7 mouse cellular contexts compared by ENCODE assay signal in genomic region chr11:75650958-75651425, GRCm38 (mm10). TPM values are rescaled to one million over a fixed set of nuclear protein-coding genes. Genes with fewer than 3 reads are reported as not detected.
DNase-seq lines count a peak whose midpoint lies in the region; ATAC-seq and TF ChIP-seq lines count a peak whose summit lies in the region.

No protein-coding gene starts in this region.

- no peak for TF ChIP-seq POLR2A in thymus, adult 2 months (IDR thresholded peaks at IDR 0.05; ENCODE audit: control insufficient read depth, extremely low read depth, insufficient read depth, low read length, poor library complexity)

- 46% methylated on average over 13 of the region's 13 CpGs for WGBS in thymus, adult 2 months
- WGBS in heart, postnatal 0 days = 37% methylated on average over 13 of the region's 13 CpGs

- DNase-seq in thymus, adult 2 months = no peak
- no peak for DNase-seq in thymus, postnatal 14 days
- DNase-seq in heart, postnatal 0 days (ENCODE audit: low spot score) = no peak
- DNase-seq in lung, postnatal 25 days (ENCODE audit: low spot score) = peak; percentile 34
- no peak for DNase-seq in layer of hippocampus, adult 18-20 months (ENCODE audit: low spot score in 2 of 2)
- DNase-seq in thymus, postnatal 36 days = no peak
- no peak for DNase-seq in urinary bladder, adult 2 months (ENCODE audit: low spot score)

- no peaks in the 10 kb centered on the region for H3K9me3 ChIP-seq in heart, postnatal 0 days (replicated peaks; ENCODE audit: control insufficient read depth, low read length)

- H3K27me3 ChIP-seq in thymus, adult 2 months (ENCODE audit: control insufficient read depth, insufficient read depth, low read length) = no peaks in the 10 kb centered on the region
- no peaks in the 10 kb centered on the region for H3K27me3 ChIP-seq in heart, postnatal 0 days (ENCODE audit: control insufficient read depth, insufficient read depth, low read length)

- no peak for TF ChIP-seq EP300 in heart, postnatal 0 days (IDR thresholded peaks at IDR 0.05; ENCODE audit: low read depth)

- no peak for ATAC-seq in heart, postnatal 0 days (ENCODE audit: insufficient read depth, low read depth)

- H3K36me3 ChIP-seq in thymus, adult 2 months (ENCODE audit: control insufficient read depth, insufficient read depth, low read length) = no peaks in the 10 kb centered on the region
- no peaks in the 10 kb centered on the region for H3K36me3 ChIP-seq in heart, postnatal 0 days (replicated peaks; ENCODE audit: control insufficient read depth, insufficient read depth, low read length)

- H3K4me1 ChIP-seq in thymus, adult 2 months (replicated peaks; ENCODE audit: control insufficient read depth, insufficient read depth, low read length) = peaks cover 57% of the 10 kb centered on the region
- H3K4me1 ChIP-seq in heart, postnatal 0 days (ENCODE audit: control insufficient read depth, insufficient read depth) = peaks cover 47% of the 10 kb centered on the region

- no peak for TF ChIP-seq CTCF in thymus, adult 2 months (IDR thresholded peaks at IDR 0.05; ENCODE audit: borderline replicate concordance, control insufficient read depth, extremely low read depth, insufficient read depth, low read length, poor library complexity)
- no peak for TF ChIP-seq CTCF in heart, postnatal 0 days (IDR thresholded peaks at IDR 0.05; ENCODE audit: low read depth)

- peak overlapping the region; percentile 81 for H3K4me2 ChIP-seq in heart, postnatal 0 days (ENCODE audit: low read depth, low read length)

- peak overlapping the region; percentile 74 for H3K4me3 ChIP-seq in thymus, adult 2 months (ENCODE audit: control insufficient read depth, insufficient read depth, low read length)
- peak overlapping the region; percentile 77 for H3K4me3 ChIP-seq in heart, postnatal 0 days (ENCODE audit: low read depth, low read length)

- peak overlapping the region; percentile 83 for H3K9ac ChIP-seq in heart, postnatal 0 days (replicated peaks; ENCODE audit: low read depth, low read length)

- H3K27ac ChIP-seq in thymus, adult 2 months (ENCODE audit: control insufficient read depth, insufficient read depth, low read length) = no peak overlapping the region
- H3K27ac ChIP-seq in heart, postnatal 0 days (ENCODE audit: low read depth) = peak overlapping the region; percentile 95

RNA-seq across cellular contexts. Expression of gene Myo1c, which starts 0.7 kb away (rescaled TPM):
- polyA plus RNA-seq in thymus, adult 2 months (2012; rRNA removed) = 78.0 and 90.2 TPM in 2 replicates
- total RNA-seq in heart, postnatal 0 days (2014; rRNA removed; ENCODE audit: low replicate concordance) = 127 and 143 TPM in 2 replicates
- 40.4 and 45.2 TPM in 2 replicates for polyA plus RNA-seq in heart, postnatal 0 days (2015; fragmentation: Nextera tagmentation; extraction: Ambion mirVana)
- 10 to 100 TPM; 12.9 to 14.1 TPM for total RNA-seq in layer of hippocampus, adult 18-20 months (2021)
- 126 and 135 TPM in 2 replicates for polyA plus RNA-seq in urinary bladder, adult 2 months (2012; rRNA removed)

RNA-seq across cellular contexts. Expression of gene Inpp5k, which starts 20.2 kb away (rescaled TPM):
- 149 and 164 TPM in 2 replicates for polyA plus RNA-seq in thymus, adult 2 months (2012; rRNA removed)
- 55.9 and 64.6 TPM in 2 replicates for total RNA-seq in heart, postnatal 0 days (2014; rRNA removed; ENCODE audit: low replicate concordance)
- 28.7 and 29.2 TPM in 2 replicates for polyA plus RNA-seq in heart, postnatal 0 days (2015; fragmentation: Nextera tagmentation; extraction: Ambion mirVana)
- total RNA-seq in layer of hippocampus, adult 18-20 months (2021) = 10 to 100 TPM; 40.2 to 45.2 TPM
- polyA plus RNA-seq in urinary bladder, adult 2 months (2012; rRNA removed) = 61.9 and 68.7 TPM in 2 replicates

RNA-seq across cellular contexts. Expression of gene Crk, which starts 28.1 kb away (rescaled TPM):
- polyA plus RNA-seq in thymus, adult 2 months (2012; rRNA removed) = 46.7 and 85.4 TPM in 2 replicates
- total RNA-seq in heart, postnatal 0 days (2014; rRNA removed; ENCODE audit: low replicate concordance) = 57.0 and 74.0 TPM in 2 replicates
- polyA plus RNA-seq in heart, postnatal 0 days (2015; fragmentation: Nextera tagmentation; extraction: Ambion mirVana) = 70.8 and 88.4 TPM in 2 replicates
- 100 to 1,000 TPM; 128 to 129 TPM for total RNA-seq in layer of hippocampus, adult 18-20 months (2021)
- polyA plus RNA-seq in urinary bladder, adult 2 months (2012; rRNA removed) = 84.0 and 86.6 TPM in 2 replicates
